Mouse (Mus musculus): Measurements from ENCODE around the gene Parp2.

DNA sequence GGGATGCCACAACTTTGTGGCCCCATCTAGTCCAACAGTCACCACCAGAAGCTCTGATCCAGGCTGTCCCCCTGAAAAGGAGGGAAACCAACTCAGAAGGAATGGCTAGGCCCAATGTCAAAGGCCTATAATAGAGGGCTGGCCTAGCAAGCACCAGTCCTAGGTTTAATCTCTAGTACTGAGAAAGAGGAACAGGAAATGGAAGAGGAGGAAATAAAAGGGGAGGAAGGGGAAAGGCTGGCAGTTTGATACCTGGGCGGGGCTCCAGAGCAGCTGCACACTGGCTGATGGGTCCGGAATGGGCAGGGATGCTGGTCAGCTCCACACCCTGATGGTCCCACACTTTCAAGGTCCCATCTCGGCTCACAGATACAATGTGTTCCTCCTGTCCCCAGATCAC lies 22.2 kb downstream of the Parp2 start:
- no peak for TF ChIP-seq USF1 (IDR thresholded peaks at IDR 0.05; ENCODE audit: low read depth)
- no peak for TF ChIP-seq SRF (IDR thresholded peaks at IDR 0.05; ENCODE audit: control insufficient read depth, insufficient read length, low read depth)
- TF ChIP-seq E2F4 (IDR thresholded peaks at IDR 0.05; ENCODE audit: insufficient read depth) = no peak
- TF ChIP-seq CEBPB (IDR thresholded peaks at IDR 0.05; ENCODE audit: insufficient read depth, poor library complexity, severe bottlenecking) = no peak
- TF ChIP-seq POLR2A (IDR thresholded peaks at IDR 0.05; ENCODE audit: insufficient read length, low read depth) = no peak
- TF ChIP-seq POLR2AphosphoS2 (IDR thresholded peaks at IDR 0.05; ENCODE audit: insufficient read length, low read depth) = no peak
- no peak for TF ChIP-seq MYOG (IDR thresholded peaks at IDR 0.05; ENCODE audit: control insufficient read depth in 1 of 3, insufficient read depth in 1 of 3, insufficient read length in 2 of 3, low read depth in 2 of 3)
- no peak for TF ChIP-seq TCF3 (IDR thresholded peaks at IDR 0.05; ENCODE audit: insufficient read length, low read depth)
- no peak for TF ChIP-seq MYOD1 (IDR thresholded peaks at IDR 0.05; ENCODE audit: control insufficient read depth in 1 of 3, insufficient read length in 2 of 3, low read depth in 2 of 3)
- TF ChIP-seq TCF12 (IDR thresholded peaks at IDR 0.05; ENCODE audit: insufficient read depth, poor library complexity, severe bottlenecking) = no peak
